ENCODE assay signal across 10 mouse cellular contexts in the genomic region with DNA sequence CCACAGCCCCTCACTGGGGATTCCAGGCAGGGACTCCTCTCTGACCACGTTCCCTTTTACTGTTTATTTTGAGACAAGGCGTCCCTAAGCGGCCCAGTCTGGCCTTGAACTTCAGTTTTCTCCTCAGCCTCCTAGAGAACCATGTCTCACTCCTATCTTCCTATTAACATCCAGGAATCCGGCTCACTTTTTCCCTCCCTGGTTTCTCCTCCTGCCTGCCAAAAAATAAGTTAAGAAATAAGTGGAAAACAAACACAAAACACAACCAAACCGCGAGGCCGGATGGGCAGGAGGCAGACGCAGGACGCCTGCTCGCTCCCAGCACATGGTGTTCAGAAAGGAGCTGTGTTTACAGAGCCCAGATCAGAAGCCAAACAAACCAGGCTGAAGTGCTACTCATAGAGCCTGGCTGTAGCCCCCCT. TPM values are rescaled to one million over a fixed set of nuclear protein-coding genes. Genes with fewer than 3 reads are reported as not detected.
DNase-seq lines count a peak whose midpoint lies in the region; ATAC-seq lines count a peak whose summit lies in the region.
"Had no signal": no experiment of that assay in that cellular context is flagged by ENCODE, and none has a peak within 500 bp of the region (broad histone marks: within the 10 kb centered on the region; RNA-seq: fewer than 3 reads in every experiment).

No protein-coding gene starts in this region.

- WGBS in liver, embryonic 15.5 days (ENCODE audit: insufficient replicate concordance), result 59% methylated on average over 10 of the region's 10 CpGs

- no peak overlapping the region for H3K4me3 ChIP-seq in liver, embryonic 15.5 days (replicated peaks)
- H3K4me3 ChIP-seq: forebrain, embryonic 13.5 days; neural tube, embryonic 13.5 days had no signal

- ATAC-seq in liver, embryonic 15.5 days (ENCODE audit: insufficient read depth), result 0 out of 2 replicates have a peak, but pooled peaks have one; percentile 29

- H3K9ac ChIP-seq in liver, embryonic 15.5 days, result no peak overlapping the region

- H3K4me1 ChIP-seq in liver, embryonic 15.5 days (replicated peaks), result peaks cover 40% of the 10 kb centered on the region

- H3K27ac ChIP-seq in liver, embryonic 15.5 days (replicated peaks), result peak overlapping the region; percentile 77
- H3K27ac ChIP-seq: forebrain, embryonic 13.5 days had no signal

- peak; percentile 57 for DNase-seq in adrenal gland, postnatal 10 days
- DNase-seq in adrenal gland, postnatal 25 days, result no peak
- peak; percentile 55 for DNase-seq in ovary, postnatal 36 days (ENCODE audit: low spot score)
- no peak for DNase-seq in ovary, postnatal 14 days (ENCODE audit: low spot score)
- no peak for DNase-seq in adipocyte (ENCODE audit: low spot score)
- DNase-seq in gastrocnemius, adult 8-10 months (ENCODE audit: low spot score in 2 of 2), result no peak
- DNase-seq in T-cell, adult 2 months (ENCODE audit: low spot score), result no peak

- no peak overlapping the region for H3K4me2 ChIP-seq in liver, embryonic 15.5 days
- H3K4me2 ChIP-seq: forebrain, embryonic 13.5 days; neural tube, embryonic 13.5 days had no signal

- H3K9me3 ChIP-seq in liver, embryonic 15.5 days (replicated peaks), result no peaks in the 10 kb centered on the region
- H3K9me3 ChIP-seq: forebrain, embryonic 13.5 days; neural tube, embryonic 13.5 days had no signal

- H3K36me3 ChIP-seq in liver, embryonic 15.5 days (replicated peaks), result no peaks in the 10 kb centered on the region
- H3K36me3 ChIP-seq: neural tube, embryonic 13.5 days had no signal

- no peaks in the 10 kb centered on the region for H3K27me3 ChIP-seq in liver, embryonic 15.5 days
- H3K27me3 ChIP-seq: neural tube, embryonic 13.5 days had no signal

RNA-seq across cellular contexts. Expression of a gene that starts 32.2 kb away (rescaled TPM):
- 10 to 100 TPM; 11.7 to 44.5 TPM for total RNA-seq in adrenal gland, postnatal 10 days (2021)
- total RNA-seq in adrenal gland, postnatal 25 days (2021), result 15.3 and 15.4 TPM in 2 replicates
- polyA plus RNA-seq in liver, embryonic 15.5 days (2015; fragmentation: Nextera tagmentation; extraction: Ambion mirVana), result 3.8 and 4.0 TPM in 2 replicates
- total RNA-seq in gastrocnemius, adult 8-10 months (2022), result 10 to 100 TPM in 3 of 4 experiments, 1 to 10 TPM in 1; 6.8 to 31.8 (median 26.9) TPM

RNA-seq across cellular contexts. Expression of a gene that starts 44.0 kb away (rescaled TPM):
- 10 to 100 TPM; 14.5 to 16.5 TPM for total RNA-seq in adrenal gland, postnatal 10 days (2021)
- 14.4 and 15.2 TPM in 2 replicates for total RNA-seq in adrenal gland, postnatal 25 days (2021)
- polyA plus RNA-seq in liver, embryonic 15.5 days (2015; fragmentation: Nextera tagmentation; extraction: Ambion mirVana), result 11.0 and 12.4 TPM in 2 replicates
- total RNA-seq in gastrocnemius, adult 8-10 months (2022), result 1 to 10 TPM; 2.1 to 4.0 (median 2.3) TPM

RNA-seq across cellular contexts. Expression of a gene that starts 52.7 kb away (rescaled TPM):
- 1 to 10 TPM; 5.4 to 6.4 TPM for total RNA-seq in adrenal gland, postnatal 10 days (2021)
- total RNA-seq in adrenal gland, postnatal 25 days (2021), result 4.5 and 7.8 TPM in 2 replicates
- polyA plus RNA-seq in liver, embryonic 15.5 days (2015; fragmentation: Nextera tagmentation; extraction: Ambion mirVana), result 0.36 and 0.41 TPM in 2 replicates
- total RNA-seq in gastrocnemius, adult 8-10 months (2022), result 1 to 10 TPM; 1.1 to 2.7 (median 1.7) TPM

Comparison
In these comparisons a context has a peak if more than half of its experiments do, and no peak if none do; other contexts are left out.
1. DNase-seq: peak in adrenal gland, postnatal 10 days (single experiment) and ovary, postnatal 36 days (single experiment); none in adrenal gland, postnatal 25 days (single experiment), ovary, postnatal 14 days (single experiment), adipocyte (single experiment), gastrocnemius, adult 8-10 months (0 of 2) and T-cell, adult 2 months (single experiment).